Mouse (Mus musculus): ENCODE measurements around the gene Kbtbd6.

Kbtbd6 gene

DNA sequence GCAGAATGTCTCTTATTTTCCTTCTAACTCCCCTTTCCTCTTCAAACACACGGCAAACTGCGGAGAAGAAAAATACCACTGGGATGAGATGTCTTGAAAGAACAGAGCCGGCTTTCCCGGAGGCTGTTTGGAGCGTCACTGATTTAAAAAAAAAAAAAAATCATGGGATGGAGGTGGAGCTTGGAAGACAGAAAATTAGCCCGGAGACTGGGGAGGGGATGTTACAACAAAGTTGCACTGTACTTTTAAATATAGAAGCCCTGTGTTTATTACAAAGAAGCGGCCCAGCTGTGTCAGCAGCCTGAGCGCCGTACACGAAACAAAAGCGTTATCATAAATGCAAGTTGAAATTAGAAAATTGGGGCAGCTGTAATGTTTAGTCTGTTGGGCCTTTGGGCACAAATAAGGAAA lies 30.6 kb downstream of the Kbtbd6 start:
- DNase-seq = no peak

DNA sequence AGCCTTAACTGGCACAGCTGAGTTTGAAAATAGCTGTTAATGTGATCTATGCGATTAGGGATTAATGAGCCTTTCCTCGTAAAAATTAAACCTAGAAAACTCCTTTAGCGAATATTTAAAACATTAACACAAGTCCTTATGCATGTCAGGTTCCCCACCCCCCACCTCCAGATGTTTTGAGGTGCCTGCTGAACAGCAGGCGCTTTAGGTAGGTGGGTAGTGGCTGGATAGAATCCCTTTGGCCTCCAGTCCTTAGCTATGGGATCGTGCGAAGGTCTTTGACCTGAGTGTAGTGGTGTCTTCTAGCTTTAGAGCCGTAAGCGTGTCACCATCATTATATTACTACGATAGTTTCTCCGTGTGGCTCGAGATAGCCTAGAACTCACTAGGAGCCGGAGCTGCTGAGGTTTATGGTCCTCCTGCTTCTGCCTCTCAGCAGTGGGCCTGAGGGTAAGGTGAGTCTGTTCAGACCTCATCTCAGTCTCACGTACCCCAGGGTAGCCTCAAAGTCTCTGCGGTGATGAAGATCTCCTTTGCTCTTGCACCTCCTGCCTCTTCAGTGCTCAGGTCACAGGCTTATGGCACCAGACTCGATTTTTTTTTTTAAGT lies 31.2 kb downstream of the Kbtbd6 start:
- DNase-seq = no peak

DNA sequence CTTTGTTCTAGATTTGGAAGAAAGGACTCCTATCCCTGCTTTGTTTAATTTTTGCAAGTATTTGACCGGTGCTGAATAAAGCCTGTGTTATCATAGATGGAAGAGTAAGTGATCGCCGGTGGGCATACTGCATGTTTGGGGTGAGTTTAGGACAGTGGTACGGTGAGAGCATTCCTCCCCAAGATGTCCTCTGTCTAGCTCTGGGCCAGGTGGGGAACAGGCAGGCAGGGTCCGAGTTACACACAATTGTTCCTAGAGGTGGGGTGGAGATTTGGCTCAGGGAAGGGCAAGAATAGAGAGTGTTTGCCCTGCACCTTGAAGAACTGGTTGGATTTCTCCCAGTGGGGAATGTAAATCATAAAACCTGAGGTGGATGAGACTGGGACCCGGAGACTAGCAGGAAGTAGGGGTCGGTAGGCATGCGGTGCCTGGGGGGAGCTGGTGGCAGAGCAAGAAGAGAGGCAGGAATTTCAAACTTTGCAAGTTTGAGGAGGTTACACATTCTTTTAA lies 32.0 kb downstream of the Kbtbd6 start:
- DNase-seq = no peak

DNA sequence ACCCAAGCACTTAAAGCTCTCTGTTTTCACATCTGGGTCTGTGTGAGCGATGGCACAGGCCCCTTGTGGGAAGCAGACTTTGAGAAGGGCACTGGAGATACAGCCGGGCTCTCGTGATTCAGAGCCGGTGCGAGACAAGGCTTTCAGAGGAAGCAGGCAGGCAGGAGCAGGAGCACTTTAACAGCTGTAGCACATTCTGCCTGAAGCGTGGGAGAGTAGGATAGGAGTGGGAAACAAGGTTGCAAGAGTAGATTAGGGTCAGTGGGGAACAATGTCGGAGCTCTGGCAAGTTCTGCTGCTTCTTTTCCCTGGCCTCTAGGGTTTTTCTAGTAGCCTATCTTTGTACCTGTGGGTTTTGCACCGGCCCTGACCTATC lies 35.0 kb downstream of the Kbtbd6 start:
- DNase-seq = no peak

DNA sequence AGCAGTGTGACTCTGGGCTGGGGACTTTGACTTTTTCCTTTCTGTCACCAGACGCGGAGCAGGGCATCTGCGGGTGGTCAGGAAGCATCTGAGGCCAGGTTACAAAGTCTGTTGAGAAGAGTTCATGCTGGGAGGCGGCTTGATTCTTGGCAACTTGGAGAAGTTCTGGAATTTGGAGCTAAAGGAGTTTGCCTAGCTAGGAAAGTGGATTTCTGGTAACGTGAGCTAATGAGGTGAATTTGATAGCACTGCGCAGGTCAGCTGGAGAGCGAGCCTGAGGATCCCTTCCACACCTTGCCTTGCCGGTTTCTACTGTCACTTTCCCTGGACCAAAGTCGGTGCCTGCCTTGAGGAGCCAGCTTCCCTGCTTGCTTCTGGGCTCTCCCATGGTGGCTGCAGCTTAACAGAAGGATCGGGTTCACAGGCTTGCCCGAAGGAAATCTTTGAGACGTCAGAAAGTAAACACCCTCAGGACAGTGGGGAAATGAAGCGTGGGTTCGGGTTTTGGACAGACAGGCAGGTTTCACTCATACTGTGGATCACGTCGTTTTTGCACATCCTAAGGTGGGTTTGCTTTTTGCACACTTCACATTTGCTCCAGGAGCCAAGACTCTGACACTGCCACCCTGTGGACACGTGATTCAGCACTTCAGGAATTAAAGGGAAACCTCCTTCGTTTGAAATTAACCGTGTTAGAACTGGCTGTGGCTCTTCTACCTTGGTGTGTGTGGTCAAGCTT lies 35.5 kb downstream of the Kbtbd6 start:
- DNase-seq = no peak

DNA sequence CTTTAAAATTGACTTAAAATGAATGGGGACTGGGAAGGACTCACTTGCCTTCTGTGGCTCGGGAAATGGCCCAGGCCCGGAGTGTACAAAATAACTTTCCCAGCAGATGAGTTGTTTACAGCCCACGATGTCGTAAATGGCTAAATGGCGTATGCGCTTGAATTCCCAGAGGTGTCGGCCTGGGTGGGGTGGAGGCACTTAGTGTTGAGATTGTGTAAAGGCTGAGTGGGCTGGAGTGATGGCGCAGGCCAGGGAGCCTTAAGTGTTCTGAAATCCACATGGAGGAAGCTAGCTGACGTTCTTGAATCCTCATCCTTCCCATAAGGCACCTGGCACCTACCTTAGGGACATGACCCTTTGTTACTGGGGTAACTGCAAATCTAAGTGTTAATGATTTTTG lies 36.9 kb downstream of the Kbtbd6 start:
- no peak for DNase-seq

DNA sequence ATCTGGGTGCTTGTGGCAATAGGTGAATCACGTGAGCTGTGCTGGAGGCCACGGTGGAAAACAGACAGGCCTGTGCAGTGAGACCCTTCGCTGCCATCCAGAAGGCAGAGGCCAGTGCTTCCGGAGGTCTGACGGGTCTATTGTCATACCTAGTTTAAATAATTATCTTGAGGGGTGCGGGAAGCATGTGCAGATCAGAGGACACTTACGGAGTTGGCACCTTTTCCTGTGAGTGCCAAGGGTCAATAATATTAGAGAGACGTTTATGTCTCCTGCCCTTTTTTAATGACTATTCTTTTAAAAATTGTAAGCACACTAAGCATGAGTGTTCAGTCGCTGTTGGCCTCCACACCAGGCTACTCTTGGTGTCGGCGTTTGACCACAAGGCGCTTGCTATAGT lies 37.5 kb downstream of the Kbtbd6 start:
- no peak for DNase-seq

DNA sequence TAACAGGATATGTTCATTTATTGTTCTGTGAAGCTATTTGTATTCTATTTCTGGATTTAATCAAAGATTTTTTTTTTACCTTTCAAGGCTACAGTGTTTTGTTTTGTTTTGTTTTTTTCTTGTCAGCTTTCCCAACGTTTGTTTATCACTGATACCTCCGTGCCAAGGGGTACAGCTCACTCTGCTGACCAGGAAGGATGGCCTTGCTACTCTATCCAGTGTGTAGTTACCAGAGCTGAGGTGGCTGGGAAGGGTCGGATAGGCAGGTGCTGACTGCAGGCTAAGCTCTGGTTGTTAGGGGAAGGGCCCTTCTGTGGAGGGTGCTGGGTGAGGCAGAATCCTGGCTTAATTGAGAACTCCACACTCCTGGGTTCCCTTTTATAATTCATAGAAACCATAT lies 38.6 kb downstream of the Kbtbd6 start:
- DNase-seq = no peak

DNA sequence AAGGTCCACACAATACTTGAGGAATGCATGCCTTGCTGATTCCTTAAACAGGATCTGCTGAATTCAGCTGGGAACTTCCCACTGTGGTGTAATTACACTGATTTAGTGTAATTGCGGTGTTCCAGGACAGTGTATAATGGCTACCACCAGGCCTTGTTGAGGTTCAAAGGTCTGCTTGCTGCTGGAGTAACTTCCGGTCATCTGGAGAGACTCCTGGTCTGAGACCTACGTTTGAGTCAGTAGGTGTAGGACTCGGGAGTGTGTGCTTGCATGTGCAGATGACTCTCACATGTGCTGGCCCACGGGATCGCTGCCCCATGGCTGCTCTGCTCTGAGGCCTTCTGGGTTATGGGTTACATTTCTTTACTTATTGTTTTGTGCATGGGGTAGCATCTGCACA lies 42.7 kb downstream of the Kbtbd6 start:
- no peak for DNase-seq

DNA sequence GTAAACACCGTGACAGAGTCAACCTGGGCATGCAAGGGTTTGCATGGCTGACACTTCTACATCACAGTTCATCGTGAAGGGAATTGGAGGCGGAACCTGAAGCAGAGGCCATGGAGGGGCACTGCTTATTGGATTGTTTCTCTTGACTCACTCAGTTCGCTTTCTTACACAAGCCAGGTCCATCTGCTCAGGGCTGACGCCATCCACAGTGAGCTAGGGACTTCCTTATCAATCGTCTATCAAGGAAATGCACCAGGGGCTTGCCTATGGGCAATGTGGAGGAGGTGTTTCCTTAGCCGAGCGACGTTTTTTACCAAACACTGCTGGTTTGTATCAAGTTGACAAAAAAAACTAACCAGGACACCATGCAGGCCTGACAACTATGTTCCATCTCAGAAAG lies 47.7 kb downstream of the Kbtbd6 start:
- DNase-seq = no peak

DNA sequence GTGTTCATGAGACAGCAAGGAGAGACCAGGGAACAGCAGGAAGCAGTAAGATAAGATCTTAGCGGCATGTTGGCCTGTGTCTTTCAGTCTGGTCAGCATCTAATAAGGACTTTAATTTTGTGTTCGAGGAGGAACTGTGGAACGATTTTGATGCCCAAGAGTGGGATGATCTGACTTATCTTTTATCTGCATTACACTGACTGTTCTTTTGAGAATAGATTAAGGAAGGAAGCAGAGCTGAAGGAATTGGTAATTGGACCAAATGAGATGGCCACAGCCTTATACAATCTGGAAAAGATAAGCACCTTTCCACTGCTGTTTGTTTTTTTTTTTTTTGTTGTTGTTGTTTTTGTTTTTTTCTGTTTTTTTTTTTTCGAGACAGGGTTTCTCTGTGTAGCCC lies 49.1 kb downstream of the Kbtbd6 start:
- DNase-seq = no peak

DNA sequence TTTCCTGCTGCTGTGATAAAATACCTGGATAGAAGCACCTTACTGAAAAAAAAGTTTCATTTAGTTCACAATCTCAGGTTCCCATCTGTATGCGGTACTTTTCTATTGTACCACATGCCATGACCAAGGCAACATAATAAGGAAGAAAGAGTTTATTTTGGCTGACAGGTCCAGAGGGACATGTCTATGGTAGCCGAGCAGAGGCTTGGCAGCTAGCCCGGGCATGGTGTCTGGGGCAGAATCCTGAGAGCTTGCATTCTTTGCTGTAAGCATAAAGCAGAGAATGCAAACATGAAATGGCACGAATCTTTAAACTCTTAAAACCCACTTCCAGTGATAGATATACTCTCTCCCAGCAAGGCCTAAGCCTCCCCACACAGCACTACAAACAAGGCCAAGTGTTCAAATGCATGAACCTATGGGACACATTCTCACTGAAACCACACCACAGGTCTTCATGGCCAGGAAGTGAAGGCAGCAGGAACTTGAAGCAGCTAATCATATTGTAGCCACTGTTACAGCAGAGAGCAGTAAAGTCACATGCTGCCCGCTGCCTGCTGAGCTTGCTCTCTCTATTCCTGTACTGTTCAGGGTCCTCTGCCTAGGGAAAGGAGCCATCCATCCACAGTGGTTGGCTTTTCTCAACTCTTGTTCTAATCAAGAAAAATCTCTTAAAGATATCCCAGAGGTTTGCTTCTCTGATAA lies 51.9 kb downstream of the Kbtbd6 start:
- DNase-seq = no peak
